Mouse (Mus musculus) right cerebral cortex, postnatal 10 days (tissue): ENCODE results near the gene Arhgef25.
"Not testable (repeated sequence)": the region's sequence is repeated elsewhere in the genome, so short reads cannot be mapped to it uniquely, and the experiment has no call there.

ENCODE experiments used
- DNase-seq, 2 experiments: peaks; one replicate each; pipeline ENCODE4 v3.0.0; 2021; ENCODE audit warnings: low spot score in 2 of 2

The Arhgef25 gene

GRCm38 (mm10) chr10:127204589-127204988 lies 14.7 kb upstream of the Arhgef25 start:
- DNase-seq: no peak

GRCm38 (mm10) chr10:127203106-127203505 lies 13.2 kb upstream of the Arhgef25 start:
- DNase-seq: no peak

GRCm38 (mm10) chr10:127200279-127200678 lies 10.4 kb upstream of the Arhgef25 start:
- no peak for DNase-seq

GRCm38 (mm10) chr10:127199474-127199873 lies 9.6 kb upstream of the Arhgef25 start:
- DNase-seq: no peak

- no peak for DNase-seq
Observed at GRCm38 (mm10) chr10:127199068-127199467, 9.2 kb upstream of the Arhgef25 start.

- DNase-seq: no peak
Observed at GRCm38 (mm10) chr10:127198492-127198891, 8.6 kb upstream of the Arhgef25 start.

GRCm38 (mm10) chr10:127197505-127198110 lies 7.7 kb upstream of the Arhgef25 start:
- DNase-seq: no peak

GRCm38 (mm10) chr10:127197104-127197503 lies 7.2 kb upstream of the Arhgef25 start:
- DNase-seq: no peak

GRCm38 (mm10) chr10:127196392-127196791 lies 6.5 kb upstream of the Arhgef25 start:
- DNase-seq: peak; percentile 72 to 82

GRCm38 (mm10) chr10:127195328-127196129 lies 5.6 kb upstream of the Arhgef25 start, which contains the start of gene Dtx3:
TSS of gene Dtx3 (minus strand) at chr10:127195728.
- DNase-seq: peak; percentile 74 to 77

GRCm38 (mm10) chr10:127194428-127195327 lies 4.8 kb upstream of the Arhgef25 start:
- peak; percentile 73 to 77 for DNase-seq

- no peak for DNase-seq
Observed at GRCm38 (mm10) chr10:127193011-127193410, 3.1 kb upstream of the Arhgef25 start.

- not testable (repeated sequence) for DNase-seq
Observed at GRCm38 (mm10) chr10:127192057-127192328, 2.1 kb upstream of the Arhgef25 start.

GRCm38 (mm10) chr10:127191191-127192056 lies 1.5 kb upstream of the Arhgef25 start:
- DNase-seq: peak in 1 of 2 experiments; percentile 38

GRCm38 (mm10) chr10:127190398-127191190 lies 711 bp upstream of the Arhgef25 start:
- DNase-seq: no peak

GRCm38 (mm10) chr10:127189116-127189650 lies 700 bp downstream of the Arhgef25 start:
- DNase-seq: peak in 1 of 2 experiments; percentile 66

- peak; percentile 63 to 69 for DNase-seq
Observed at GRCm38 (mm10) chr10:127188465-127189115, 1.3 kb downstream of the Arhgef25 start.

GRCm38 (mm10) chr10:127188079-127188453 lies 1.8 kb downstream of the Arhgef25 start:
- peak in 1 of 2 experiments; percentile 34 for DNase-seq

- DNase-seq: peak; percentile 74 to 86
Observed at GRCm38 (mm10) chr10:127187371-127188078, 2.4 kb downstream of the Arhgef25 start.
